Mouse (Mus musculus): ENCODE measurements at regions not wholly inside any gene's neighbourhood (a gene's known extent, or its start where the extent isn't known, plus 50 kb on each side); places are given as distances from the start of the nearest gene placed in this dataset.
A peak's percentile ranks its signal among the peaks of the same experiment; 100 is the strongest.

GRCm38 (mm10) chr3:19458386-19458785 lies 170.1 kb downstream of the 1700064H15Rik start:
- DNase-seq (ENCODE audit: extremely low spot score): no peak

GRCm38 (mm10) chr3:19457431-19457830 lies 171.0 kb downstream of the 1700064H15Rik start:
- no peak for DNase-seq (ENCODE audit: extremely low spot score)

GRCm38 (mm10) chr3:19455838-19456448 lies 172.5 kb downstream of the 1700064H15Rik start:
- DNase-seq (ENCODE audit: extremely low spot score): no peak

- DNase-seq (ENCODE audit: extremely low spot score): peak; percentile 12
These were observed 177.5 kb downstream of the 1700064H15Rik start for GRCm38 (mm10) chr3:19451022-19451421.

GRCm38 (mm10) chr3:19448931-19449330 lies 179.5 kb downstream of the 1700064H15Rik start:
- DNase-seq (ENCODE audit: extremely low spot score): no peak

DNA sequence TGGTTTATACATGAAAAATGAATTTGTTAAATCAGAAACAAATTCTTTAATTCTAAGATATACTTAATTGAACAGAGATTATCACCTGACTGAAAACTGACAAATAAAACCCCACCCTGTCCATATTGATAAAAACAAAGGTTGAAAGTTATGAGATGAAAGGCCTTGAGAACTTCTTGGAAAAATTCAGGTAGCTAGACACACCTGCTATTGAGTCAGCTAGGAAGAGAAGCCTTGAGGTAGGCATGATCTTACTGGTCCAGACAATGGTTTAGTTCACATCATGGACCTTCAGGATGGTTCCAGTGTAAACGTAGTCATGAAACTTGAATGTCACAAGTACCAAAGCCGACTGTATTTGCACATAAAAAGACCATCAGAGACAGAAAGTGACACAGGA lies 180.3 kb downstream of the 1700064H15Rik start:
- no peak for DNase-seq (ENCODE audit: extremely low spot score)

GRCm38 (mm10) chr3:19447733-19448132 lies 180.7 kb downstream of the 1700064H15Rik start:
- no peak for DNase-seq (ENCODE audit: extremely low spot score)

DNA sequence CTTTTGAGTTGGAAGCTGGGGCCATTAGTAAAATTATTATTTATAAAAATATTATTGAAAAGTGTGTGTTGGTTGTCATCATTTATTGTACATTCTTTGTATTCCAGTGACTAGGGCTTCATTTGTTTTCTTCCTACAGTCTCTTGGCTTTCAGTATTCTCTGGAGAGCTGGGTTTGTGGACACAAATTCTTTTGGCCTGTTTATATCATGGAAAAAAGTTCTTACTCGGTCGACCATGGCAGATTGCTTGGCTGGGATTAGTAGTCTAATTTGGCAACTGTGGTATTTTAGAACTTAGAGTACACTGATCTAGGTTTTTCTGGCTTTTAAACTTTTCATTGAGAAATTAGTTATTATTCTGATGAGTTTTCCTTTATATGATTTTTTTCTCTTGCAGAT lies 183.6 kb downstream of the 1700064H15Rik start:
- no peak for DNase-seq (ENCODE audit: extremely low spot score)

DNA sequence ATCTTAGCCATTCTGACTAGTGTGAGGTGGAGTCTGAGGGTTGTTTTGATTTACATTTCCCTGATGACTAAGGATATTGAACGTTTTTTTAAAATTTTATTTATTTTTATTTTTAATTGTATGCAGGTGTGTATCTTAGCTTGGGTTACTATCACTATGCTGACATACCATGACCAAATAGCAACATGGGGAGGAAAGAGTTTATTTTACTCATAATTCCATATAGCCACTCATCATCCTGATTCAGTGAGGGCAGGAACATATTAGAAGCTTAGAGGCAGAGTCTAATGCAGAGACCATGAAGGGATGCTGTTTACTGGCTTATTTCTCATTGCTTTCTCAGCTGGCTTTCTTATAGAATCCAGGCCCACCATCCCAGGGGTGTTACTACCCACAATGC lies 186.7 kb downstream of the 1700064H15Rik start:
- DNase-seq (ENCODE audit: extremely low spot score): no peak

GRCm38 (mm10) chr3:19430159-19430558 lies 198.3 kb downstream of the 1700064H15Rik start:
- no peak for DNase-seq (ENCODE audit: extremely low spot score)

DNA sequence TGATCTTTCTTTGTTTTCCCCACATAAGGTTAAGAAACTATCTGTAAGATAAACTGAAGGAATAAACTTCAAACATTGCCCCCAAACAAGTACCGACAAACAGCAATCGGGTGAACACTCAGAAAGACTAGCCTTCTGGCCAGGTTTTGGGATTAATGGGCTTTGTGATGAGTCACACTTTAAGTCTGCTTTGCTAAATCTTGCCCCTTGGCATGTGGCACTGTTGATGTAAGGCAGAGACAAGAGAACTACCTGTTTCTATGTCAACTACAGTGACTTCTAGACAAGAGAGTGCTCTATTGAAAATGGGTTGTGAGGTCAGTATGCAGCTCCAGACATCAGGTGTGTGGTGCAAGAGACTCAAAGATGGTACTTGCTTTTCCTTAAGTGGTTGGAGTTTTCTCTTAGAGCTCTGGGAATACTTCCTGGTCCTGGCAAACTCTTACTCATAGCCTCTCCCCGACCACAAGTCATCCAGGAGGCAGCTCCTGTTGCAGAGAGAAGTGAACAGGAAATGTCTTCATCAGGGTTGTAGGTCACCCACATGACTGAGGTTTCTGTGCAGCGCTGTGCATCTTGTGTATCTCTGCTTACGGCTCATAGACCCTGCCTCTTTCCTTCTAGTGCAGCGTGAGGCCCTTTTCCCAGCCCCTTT lies 198.9 kb downstream of the 1700064H15Rik start:
- DNase-seq (ENCODE audit: extremely low spot score): no peak

DNA sequence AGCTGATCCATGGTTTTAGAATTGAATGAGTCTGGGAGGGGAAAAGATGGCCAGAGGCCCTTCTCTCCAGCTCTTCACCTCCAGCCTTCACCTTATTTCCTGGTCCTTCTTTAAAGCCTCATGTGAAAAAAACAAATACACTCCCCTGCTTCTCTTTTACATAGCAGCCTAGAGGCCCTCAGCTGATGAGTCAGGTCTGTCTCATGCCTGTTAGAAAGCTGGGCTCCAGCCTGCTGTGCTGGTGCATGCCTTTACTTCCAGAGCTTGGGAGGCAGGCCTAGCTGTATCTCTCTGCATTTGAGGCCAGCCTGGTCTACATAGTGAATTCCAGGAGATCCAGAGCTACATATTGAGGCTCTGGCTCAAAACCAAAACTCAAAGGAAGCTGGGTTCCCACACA lies 199.5 kb downstream of the 1700064H15Rik start:
- DNase-seq (ENCODE audit: extremely low spot score): no peak

GRCm38 (mm10) chr3:19426130-19426556 lies 202.3 kb downstream of the 1700064H15Rik start:
- no peak for DNase-seq (ENCODE audit: extremely low spot score)

GRCm38 (mm10) chr3:19425322-19425721 lies 203.2 kb downstream of the 1700064H15Rik start:
- DNase-seq (ENCODE audit: extremely low spot score): no peak

GRCm38 (mm10) chr3:19424384-19424783 lies 204.1 kb downstream of the 1700064H15Rik start:
- DNase-seq (ENCODE audit: extremely low spot score): no peak

GRCm38 (mm10) chr3:19421430-19421944 lies 207.0 kb downstream of the 1700064H15Rik start:
- DNase-seq (ENCODE audit: extremely low spot score): no peak

- no peak for DNase-seq (ENCODE audit: extremely low spot score)
These were observed 207.6 kb downstream of the 1700064H15Rik start for GRCm38 (mm10) chr3:19420912-19421311.

DNA sequence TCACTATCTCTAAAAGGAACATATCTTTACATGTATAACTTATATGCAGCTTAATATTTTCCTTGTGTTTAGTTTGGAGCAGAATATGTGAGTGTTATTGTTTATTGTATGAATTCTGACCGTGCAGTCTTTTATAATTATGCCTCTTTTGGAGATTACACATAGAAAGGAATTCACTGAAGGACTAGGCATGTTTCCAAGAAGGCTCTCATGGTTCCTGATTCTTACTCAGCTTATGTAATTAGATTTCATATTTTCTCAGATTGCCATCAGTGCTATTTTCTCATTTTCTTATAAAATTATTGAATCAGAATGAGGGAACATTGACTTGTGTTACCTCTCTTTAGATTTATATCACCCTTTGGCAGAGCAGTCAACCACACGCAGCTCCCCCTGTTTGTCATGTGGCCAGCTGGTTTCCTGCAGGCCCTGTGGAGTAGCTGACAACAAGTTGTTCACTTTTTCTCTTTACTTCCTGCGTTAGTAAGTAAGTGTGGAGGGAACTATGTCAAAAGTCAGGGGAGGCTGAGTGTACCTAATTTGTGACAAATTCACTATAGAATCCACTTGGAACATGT lies 217.4 kb downstream of the 1700064H15Rik start:
- no peak for DNase-seq (ENCODE audit: extremely low spot score)

DNA sequence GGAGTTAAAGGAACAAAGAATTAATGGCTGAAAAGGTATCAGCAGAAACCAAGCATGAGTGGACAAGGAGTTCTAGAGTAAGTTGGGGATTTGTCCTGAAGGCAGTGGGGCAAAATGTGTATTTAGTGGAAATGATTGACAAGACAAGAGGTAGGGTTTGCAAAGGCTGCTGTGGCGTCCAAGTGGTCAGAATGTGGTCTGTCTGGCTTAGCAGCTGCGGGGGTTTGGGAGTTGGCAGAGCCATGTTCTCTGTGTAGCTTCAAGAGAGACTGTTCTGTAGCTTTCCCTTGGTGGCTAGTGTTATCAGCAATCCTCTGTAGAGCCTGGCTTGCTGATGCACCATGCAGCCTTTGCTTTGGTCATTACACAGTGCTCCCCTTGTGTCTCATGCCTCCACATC lies 220.2 kb downstream of the 1700064H15Rik start:
- DNase-seq (ENCODE audit: extremely low spot score): no peak

- no peak for DNase-seq (ENCODE audit: extremely low spot score)
These were observed 220.8 kb downstream of the 1700064H15Rik start for GRCm38 (mm10) chr3:19407591-19408090.

- DNase-seq (ENCODE audit: extremely low spot score): peak; percentile 26
These were observed 221.9 kb downstream of the 1700064H15Rik start for GRCm38 (mm10) chr3:19406351-19407151.

GRCm38 (mm10) chr3:19385675-19386074 lies 242.8 kb downstream of the 1700064H15Rik start:
- DNase-seq (ENCODE audit: extremely low spot score): no peak

Measured in embryo, embryonic 9.5 days (tissue).